Comparison of ENCODE assay signal across 26 mouse cellular contexts in genomic region chr3:27825985-27826384, GRCm38 (mm10).
"Had no signal": no experiment of that assay in that cellular context is flagged by ENCODE, and none has a peak within 500 bp of the region (broad histone marks: within the 10 kb centered on the region; RNA-seq: fewer than 3 reads in every experiment).

No protein-coding gene starts in this region.

- ATAC-seq: hindbrain, embryonic 16.5 days; inflammation-experienced regulatory T-cells, adult 6 months had no signal

- DNase-seq: gastrocnemius, adult 2 months; gastrocnemius, postnatal 10 days; gastrocnemius, postnatal 25 days; heart, adult 2 months; heart, postnatal 14 days; heart, postnatal 36 days; kidney, adult 11 months; kidney, adult 2 months; kidney, adult 9 months; kidney, postnatal 14 days; kidney, postnatal 36 days; layer of hippocampus, adult 9-11 months; layer of hippocampus, postnatal 36 days; left cerebral cortex, postnatal 4 days; liver, embryonic 13.5 days had no signal

- H3K36me3 ChIP-seq: heart, embryonic 12.5 days; hindbrain, embryonic 10.5 days; hindbrain, embryonic 12.5 days; kidney, embryonic 15.5 days; limb, embryonic 13.5 days; limb, embryonic 15.5 days; liver, embryonic 13.5 days; liver, embryonic 15.5 days had no signal

- H3K27ac ChIP-seq: gastrocnemius, adult 2 months; heart, adult 2 months; hindbrain, embryonic 10.5 days; hindbrain, embryonic 12.5 days; hindbrain, embryonic 14.5 days; kidney, embryonic 15.5 days; kidney, postnatal 0 days; limb, embryonic 13.5 days; limb, embryonic 15.5 days; liver, embryonic 13.5 days; liver, embryonic 15.5 days had no signal

- H3K4me2 ChIP-seq: heart, embryonic 12.5 days; hindbrain, embryonic 12.5 days; hindbrain, embryonic 14.5 days; kidney, embryonic 15.5 days; limb, embryonic 13.5 days; limb, embryonic 15.5 days; liver, embryonic 13.5 days; liver, embryonic 15.5 days had no signal

- H3K9me3 ChIP-seq: heart, embryonic 12.5 days; hindbrain, embryonic 10.5 days; hindbrain, embryonic 12.5 days; kidney, embryonic 15.5 days; limb, embryonic 13.5 days; limb, embryonic 15.5 days; liver, embryonic 13.5 days; liver, embryonic 15.5 days had no signal

- H3K4me1 ChIP-seq: heart, embryonic 12.5 days; hindbrain, embryonic 10.5 days; hindbrain, embryonic 12.5 days; kidney, embryonic 15.5 days; liver, embryonic 13.5 days; liver, embryonic 15.5 days had no signal

- H3K4me3 ChIP-seq: gastrocnemius, adult 2 months; heart, adult 2 months; heart, embryonic 12.5 days; hindbrain, embryonic 10.5 days; hindbrain, embryonic 12.5 days; kidney, embryonic 15.5 days; limb, embryonic 13.5 days; limb, embryonic 15.5 days; liver, embryonic 13.5 days; liver, embryonic 15.5 days had no signal

- H3K9ac ChIP-seq: heart, embryonic 12.5 days; hindbrain, embryonic 12.5 days; hindbrain, embryonic 14.5 days; kidney, embryonic 15.5 days; limb, embryonic 13.5 days; limb, embryonic 15.5 days; liver, embryonic 13.5 days; liver, embryonic 15.5 days had no signal

- H3K27me3 ChIP-seq: hindbrain, embryonic 12.5 days; kidney, embryonic 15.5 days; limb, embryonic 13.5 days; limb, embryonic 15.5 days; liver, embryonic 13.5 days; liver, embryonic 15.5 days had no signal
